Mouse (Mus musculus) testis, adult 2 months (tissue): Measurements from ENCODE around the gene B3galt1.

Source experiments
- CTCF ChIP-seq: fragments of 200-500 bp; IDR thresholded peaks from 2 replicates; pipeline ENCODE4 v1.5.1; 2012; ENCODE audit warnings: low read depth, mild to moderate bottlenecking, inconsistent platforms, low read length, moderate library complexity; ENCODE audit not compliant: control insufficient read depth, insufficient read depth, insufficient replicate concordance
- POLR2A ChIP-seq: fragments of 200-500 bp; IDR thresholded peaks from 2 replicates; pipeline ENCODE4 v1.6.1; 2012; ENCODE audit warnings: low read depth, mild to moderate bottlenecking, inconsistent platforms, low read length, moderate library complexity; ENCODE audit not compliant: control insufficient read depth

- TF ChIP-seq CTCF (no peak), POLR2A (no peak)
Observed at GRCm38 (mm10) chr2:67983563-67983962, 417.9 kb downstream of the B3galt1 start.
